Mouse (Mus musculus) lung, postnatal 4 days (tissue): ENCODE results near the gene Ccdc34.

Experiments
- DNase-seq, 2 experiments: peaks; one replicate each; pipeline ENCODE4 v3.0.0; 2021

The Ccdc34 gene

GRCm38 (mm10) chr2:110004668-110005067, 12.9 kb upstream of the Ccdc34 start:
- no peak for DNase-seq

- no peak for DNase-seq
These were observed 12.5 kb upstream of the Ccdc34 start for GRCm38 (mm10) chr2:110005164-110005563.

- DNase-seq = no peak
These were observed 11.9 kb upstream of the Ccdc34 start for GRCm38 (mm10) chr2:110005596-110006239.

- no peak for DNase-seq
These were observed 10.0 kb upstream of the Ccdc34 start for GRCm38 (mm10) chr2:110007423-110008267.

- DNase-seq = no peak
These were observed 8.2 kb upstream of the Ccdc34 start for GRCm38 (mm10) chr2:110009449-110009848.

GRCm38 (mm10) chr2:110012184-110012725, 5.4 kb upstream of the Ccdc34 start:
- DNase-seq = no peak

- DNase-seq = no peak
These were observed 530 bp upstream of the Ccdc34 start for GRCm38 (mm10) chr2:110017087-110017486.

GRCm38 (mm10) chr2:110019656-110020055, 2.0 kb downstream of the Ccdc34 start:
- DNase-seq = no peak

GRCm38 (mm10) chr2:110020430-110020829, 2.8 kb downstream of the Ccdc34 start:
- DNase-seq = no peak

GRCm38 (mm10) chr2:110036265-110036664, 18.6 kb downstream of the Ccdc34 start:
- DNase-seq = no peak

- DNase-seq = no peak
These were observed 19.0 kb downstream of the Ccdc34 start for GRCm38 (mm10) chr2:110036665-110037064.

GRCm38 (mm10) chr2:110037221-110037620, 19.6 kb downstream of the Ccdc34 start:
- DNase-seq = no peak

- DNase-seq = no peak
These were observed 20.7 kb downstream of the Ccdc34 start for GRCm38 (mm10) chr2:110038341-110038740.

GRCm38 (mm10) chr2:110042861-110043760, 25.5 kb downstream of the Ccdc34 start:
- DNase-seq = no peak

- no peak for DNase-seq
These were observed 40.8 kb downstream of the Ccdc34 start for GRCm38 (mm10) chr2:110058424-110058823.

GRCm38 (mm10) chr2:110063131-110063530, 45.5 kb downstream of the Ccdc34 start:
- no peak for DNase-seq

GRCm38 (mm10) chr2:110068916-110069315, 51.3 kb downstream of the Ccdc34 start:
- DNase-seq = no peak

GRCm38 (mm10) chr2:110073023-110073422, 55.4 kb downstream of the Ccdc34 start:
- no peak for DNase-seq

GRCm38 (mm10) chr2:110074646-110075452, 57.2 kb downstream of the Ccdc34 start:
- no peak for DNase-seq

- no peak for DNase-seq
These were observed 59.6 kb downstream of the Ccdc34 start for GRCm38 (mm10) chr2:110077240-110077639.

- DNase-seq = no peak
These were observed 60.0 kb downstream of the Ccdc34 start for GRCm38 (mm10) chr2:110077655-110078054.

- DNase-seq = no peak
These were observed 62.9 kb downstream of the Ccdc34 start for GRCm38 (mm10) chr2:110080532-110080931.
